Mouse (Mus musculus) MEL (cell line): ENCODE results near the gene Tomm40l. TPM values are rescaled to one million over a fixed set of nuclear protein-coding genes. Genes with fewer than 3 reads are reported as not detected.

ENCODE experiments used
- DNase-seq: peaks from one replicate; pipeline ENCODE4 v3.0.0; 2011; ENCODE audit warnings: low read depth, low spot score
- H3K27ac ChIP-seq: 2 replicates; pipeline ENCODE4 v1.5.1; 2012; ENCODE audit warnings: low read depth, mild to moderate bottlenecking, control low read depth, low read length, moderate library complexity; ENCODE audit not compliant: control insufficient read depth
- H3K27me3 ChIP-seq, 2 experiments: fragments of 150-350 bp in 1 of 2; sonication (generic) in 1 of 2; 2 replicates each; pipeline ENCODE4 v1.6.1; 2012; ENCODE audit warnings: low read length in 2 of 2, mild to moderate bottlenecking in 2 of 2, improper control_type of control experiment in 1 of 2, moderate library complexity in 1 of 2; ENCODE audit not compliant: insufficient read depth in 2 of 2, control insufficient read depth in 1 of 2
- H3K36me3 ChIP-seq, 2 experiments: 2 replicates each; pipeline ENCODE4 v1.6.1; 2012 to 2014; ENCODE audit warnings: low read length in 2 of 2, improper control_type of control experiment in 1 of 2, inconsistent platforms in 1 of 2, mild to moderate bottlenecking in 1 of 2; ENCODE audit not compliant: insufficient read depth in 2 of 2, control insufficient read depth in 1 of 2
- H3K4me1 ChIP-seq, 2 experiments: fragments of 150-350 bp in 1 of 2; sonication (generic) in 1 of 2; 2 replicates each; pipeline ENCODE4 v1.6.1; 2012; ENCODE audit warnings: low read length in 2 of 2, improper control_type of control experiment in 1 of 2, mild to moderate bottlenecking in 1 of 2; ENCODE audit not compliant: insufficient read depth in 2 of 2, control insufficient read depth in 1 of 2
- H3K4me3 ChIP-seq, 2 experiments: fragments of 150-350 bp in 1 of 2; sonication (generic) in 1 of 2; 2 replicates each; pipeline ENCODE4 v1.5.1; 2012; ENCODE audit warnings: low read depth in 2 of 2, low read length in 2 of 2, mild to moderate bottlenecking in 2 of 2, moderate library complexity in 2 of 2, control low read depth in 1 of 2, improper control_type of control experiment in 1 of 2; ENCODE audit not compliant: control insufficient read depth in 1 of 2, insufficient read depth in 1 of 2
- H3K79me2 ChIP-seq: 2 replicates; pipeline ENCODE4 v1.6.1; 2012; ENCODE audit warnings: mild to moderate bottlenecking, low read length, moderate library complexity; ENCODE audit not compliant: control insufficient read depth, poor library complexity, insufficient read depth
- H3K9ac ChIP-seq: 2 replicates; pipeline ENCODE4 v1.6.1; 2012; ENCODE audit warnings: low read depth, mild to moderate bottlenecking, control low read depth, low read length, moderate library complexity; ENCODE audit not compliant: control insufficient read depth, poor library complexity, severe bottlenecking
- H3K9me3 ChIP-seq: fragments of 150-350 bp; sonication (generic); replicated peaks from 2 replicates; pipeline ENCODE4 v1.6.1; 2012; ENCODE audit warnings: mild to moderate bottlenecking, low read length, improper control_type of control experiment, moderate library complexity; ENCODE audit not compliant: insufficient read depth
- BHLHE40 ChIP-seq: IDR thresholded peaks from 2 replicates; pipeline ENCODE4 v1.6.1; 2012; ENCODE audit warnings: low read depth, mild to moderate bottlenecking, inconsistent platforms, low read length, improper control_type of control experiment, borderline replicate concordance
- CHD2 ChIP-seq: IDR thresholded peaks from 2 replicates; pipeline ENCODE4 v1.6.1; 2011; ENCODE audit warnings: low read length, improper control_type of control experiment
- CTCF ChIP-seq, 3 experiments: IDR thresholded peaks in 2 of 3; conservative IDR thresholded peaks in 1 of 3; 2 replicates each; pipeline ENCODE4 v1.5.1; 2011 to 2012; ENCODE audit warnings: low read length in 3 of 3, low read depth in 2 of 3, mild to moderate bottlenecking in 2 of 3, improper control_type of control experiment in 1 of 3, inconsistent platforms in 1 of 3, mixed read lengths in 1 of 3, moderate library complexity in 1 of 3; ENCODE audit not compliant: control insufficient read depth in 1 of 3, insufficient read depth in 1 of 3, poor library complexity in 1 of 3, severe bottlenecking in 1 of 3
- E2F4 ChIP-seq: IDR thresholded peaks from 2 replicates; pipeline ENCODE4 v1.6.1; 2011; ENCODE audit warnings: low read depth, low read length, improper control_type of control experiment, borderline replicate concordance
- EP300 ChIP-seq, 2 experiments: IDR thresholded peaks; 2 replicates each; pipeline ENCODE4 v1.6.1; 2011; ENCODE audit warnings: improper control_type of control experiment in 2 of 2, low read length in 2 of 2, low read depth in 1 of 2, mild to moderate bottlenecking in 1 of 2
- ETS1 ChIP-seq: IDR thresholded peaks from 2 replicates; pipeline ENCODE4 v1.6.1; 2012; ENCODE audit warnings: low read depth, mild to moderate bottlenecking, inconsistent platforms, low read length, improper control_type of control experiment, moderate library complexity
- GABPA ChIP-seq: IDR thresholded peaks from 2 replicates; pipeline ENCODE4 v1.6.1; 2012; ENCODE audit warnings: low read depth, mild to moderate bottlenecking, inconsistent platforms, low read length, improper control_type of control experiment, moderate library complexity
- GATA1 ChIP-seq: IDR thresholded peaks from 2 replicates; pipeline ENCODE4 v1.6.1; 2011; ENCODE audit warnings: low read depth, low read length, improper control_type of control experiment
- HCFC1 ChIP-seq: IDR thresholded peaks from 2 replicates; pipeline ENCODE4 v1.6.1; 2012; ENCODE audit warnings: low read depth, mild to moderate bottlenecking, inconsistent platforms, low read length, improper control_type of control experiment, moderate library complexity
- KAT2A ChIP-seq: conservative IDR thresholded peaks from 2 replicates; pipeline ENCODE4 v1.6.1; 2012; ENCODE audit warnings: low read depth, low read length, improper control_type of control experiment, inconsistent platforms
- MAZ ChIP-seq: IDR thresholded peaks from 2 replicates; pipeline ENCODE4 v1.6.1; 2012; ENCODE audit warnings: low read depth, mild to moderate bottlenecking, inconsistent platforms, low read length, improper control_type of control experiment
- MEF2A ChIP-seq: IDR thresholded peaks from 2 replicates; pipeline ENCODE4 v1.6.1; 2014; ENCODE audit warnings: low read depth, mild to moderate bottlenecking, inconsistent platforms, low read length, improper control_type of control experiment; ENCODE audit not compliant: poor library complexity, insufficient replicate concordance, severe bottlenecking; ENCODE audit errors: extremely low read depth
- MYC ChIP-seq: IDR thresholded peaks from 2 replicates; pipeline ENCODE4 v1.6.1; 2011; ENCODE audit warnings: low read depth, mild to moderate bottlenecking, low read length, improper control_type of control experiment, moderate library complexity
- NELFE ChIP-seq: IDR thresholded peaks from 2 replicates; pipeline ENCODE4 v1.6.1; 2011; ENCODE audit warnings: low read depth, low read length, improper control_type of control experiment
- POLR2A ChIP-seq, 2 experiments: IDR thresholded peaks; 2 replicates each; pipeline ENCODE4 v1.6.1; 2011 to 2012; ENCODE audit warnings: low read length in 2 of 2, mild to moderate bottlenecking in 2 of 2, control low read depth in 1 of 2, improper control_type of control experiment in 1 of 2, low read depth in 1 of 2, moderate library complexity in 1 of 2; ENCODE audit not compliant: control insufficient read depth in 1 of 2, insufficient read depth in 1 of 2, poor library complexity in 1 of 2
- POLR2AphosphoS2 ChIP-seq: IDR thresholded peaks from 2 replicates; pipeline ENCODE4 v1.6.1; 2011; ENCODE audit warnings: low read length, improper control_type of control experiment
- POLR2AphosphoS5 ChIP-seq: IDR thresholded peaks from 2 replicates; pipeline ENCODE4 v1.6.1; 2012; ENCODE audit warnings: low read depth, borderline replicate concordance, mild to moderate bottlenecking, inconsistent platforms, low read length, moderate library complexity, mixed read lengths
- RAD21 ChIP-seq: IDR thresholded peaks from 2 replicates; pipeline ENCODE4 v1.6.1; 2011; ENCODE audit warnings: mild to moderate bottlenecking, low read depth, low read length, improper control_type of control experiment
- RCOR1 ChIP-seq: IDR thresholded peaks from 2 replicates; pipeline ENCODE4 v1.6.1; 2012; ENCODE audit warnings: low read depth, mild to moderate bottlenecking, inconsistent platforms, low read length, improper control_type of control experiment
- SIN3A ChIP-seq: IDR thresholded peaks from 2 replicates; pipeline ENCODE4 v1.6.1; 2012; ENCODE audit warnings: low read length, improper control_type of control experiment, inconsistent platforms
- SMC3 ChIP-seq: IDR thresholded peaks from 2 replicates; pipeline ENCODE4 v1.6.1; 2011; ENCODE audit warnings: low read depth, low read length, improper control_type of control experiment
- TAL1 ChIP-seq: IDR thresholded peaks from 2 replicates; pipeline ENCODE4 v1.6.1; 2012; ENCODE audit warnings: mild to moderate bottlenecking, inconsistent platforms, low read length, moderate library complexity, mixed read lengths
- TBP ChIP-seq: IDR thresholded peaks from 2 replicates; pipeline ENCODE4 v1.8.0; 2011; ENCODE audit warnings: low read depth, low read length, improper control_type of control experiment
- TCF12 ChIP-seq: IDR thresholded peaks from 2 replicates; pipeline ENCODE4 v1.6.1; 2014; ENCODE audit warnings: low read depth, mild to moderate bottlenecking, inconsistent platforms, low read length, improper control_type of control experiment, moderate library complexity
- UBTF ChIP-seq: IDR thresholded peaks from 2 replicates; pipeline ENCODE4 v1.6.1; 2012; ENCODE audit warnings: low read depth, mild to moderate bottlenecking, inconsistent platforms, low read length, improper control_type of control experiment, moderate library complexity, borderline replicate concordance; ENCODE audit not compliant: insufficient read depth
- USF1 ChIP-seq: IDR thresholded peaks from 2 replicates; pipeline ENCODE4 v1.6.1; 2014; ENCODE audit warnings: low read depth, mild to moderate bottlenecking, inconsistent platforms, low read length, improper control_type of control experiment, moderate library complexity
- USF2 ChIP-seq, 2 experiments: IDR thresholded peaks; 2 replicates each; pipeline ENCODE4 v1.6.1; 2011 to 2012; ENCODE audit warnings: improper control_type of control experiment in 2 of 2, low read length in 2 of 2, borderline replicate concordance in 1 of 2, inconsistent platforms in 1 of 2, low read depth in 1 of 2, mild to moderate bottlenecking in 1 of 2; ENCODE audit not compliant: insufficient read depth in 1 of 2
- ZC3H11A ChIP-seq: IDR thresholded peaks from 2 replicates; pipeline ENCODE4 v1.6.1; 2012; ENCODE audit warnings: low read depth, mild to moderate bottlenecking, inconsistent platforms, low read length, improper control_type of control experiment
- ZKSCAN1 ChIP-seq: IDR thresholded peaks from 2 replicates; pipeline ENCODE4 v1.6.1; 2012; ENCODE audit warnings: low read depth, mild to moderate bottlenecking, inconsistent platforms, low read length, improper control_type of control experiment, moderate library complexity
- polyA plus RNA-seq, 2 experiments: library from polyadenylated mRNA; stranded (reverse) in 1 of 2; unstranded in 1 of 2; fragments of >175 nt in 1 of 2; fragments of >200 nt in 1 of 2; gene quantifications; 2 replicates each; pipeline versions ENCODE4 v1.2.1 to v1.2.4; 2012; ENCODE audit warnings: low replicate concordance in 2 of 2, low read depth in 1 of 2; ENCODE audit not compliant: insufficient read length in 2 of 2, insufficient read depth in 1 of 2, missing spikeins in 1 of 2
- total RNA-seq: library from RNA; depleted of rRNA; stranded (reverse); fragments of 300-350 nt; gene quantifications from 2 replicates; pipeline ENCODE4 v1.2.3, GENCODE M21; 2012

Gene Tomm40l
- total and polyA plus RNA-seq, 3 experiments: 40.7 to 43.4 TPM; not detected in 1

- peak; percentile 82 for DNase-seq
- no peak overlapping the region for H3K9ac ChIP-seq
- no peaks in the 10 kb centered on the region for H3K27me3 ChIP-seq
- H3K9me3 ChIP-seq: no peaks in the 10 kb centered on the region
- H3K4me1 ChIP-seq: peaks cover 9 to 38% of the 10 kb centered on the region in 2 experiments
- peaks cover 0 to 26% of the 10 kb centered on the region in 2 experiments; a peak in 2 of 4 replicates for H3K36me3 ChIP-seq
- peak overlapping the region; percentile 28; the same call in 1 of the 2 replicates for H3K27ac ChIP-seq
- H3K4me3 ChIP-seq: no peak overlapping the region
- TF ChIP-seq SIN3A (no peak), TBP (0 out of 2 replicates have a peak, but pooled peaks have one; percentile 24), MAZ (no peak), POLR2A (IDR thresholded peaks at IDR 0.05; ENCODE audit: control insufficient read depth in 1 of 2, insufficient read depth in 1 of 2, low read depth in 1 of 2, low read length in 2 of 2, poor library complexity in 1 of 2) (no peak), EP300 (IDR thresholded peaks at IDR 0.05; ENCODE audit: low read depth in 1 of 2, low read length in 2 of 2) (peak; percentile 38 to 65; a peak in 3 of 4 replicates), GATA1 (peak; percentile 65; the same call in 1 of the 2 replicates), NELFE (no peak), UBTF (no peak), POLR2AphosphoS2 (no peak), RCOR1 (peak; percentile 72), CHD2 (no peak)
- no peaks in the 10 kb centered on the region for H3K79me2 ChIP-seq
Observed at GRCm38 (mm10) chr1:171209409-171209808, 12.9 kb downstream of the Tomm40l start.

GRCm38 (mm10) chr1:171205704-171206493 is 16.4 kb downstream of the Tomm40l start:
- DNase-seq: peak; percentile 89
- H3K27me3 ChIP-seq: no peaks in the 10 kb centered on the region
- no peaks in the 10 kb centered on the region for H3K79me2 ChIP-seq
- H3K4me1 ChIP-seq: peaks cover 9 to 31% of the 10 kb centered on the region in 2 experiments
- peak overlapping the region; percentile 47 for H3K27ac ChIP-seq
- H3K4me3 ChIP-seq: peak overlapping the region; percentile 6 to 49; a peak in 3 of 4 replicates
- 0 out of 2 replicates have a peak overlapping the region, but pooled peaks have one; percentile 16 for H3K9ac ChIP-seq
- H3K36me3 ChIP-seq: peaks cover 0 to 22% of the 10 kb centered on the region in 2 experiments; a peak in 2 of 4 replicates
- no peaks in the 10 kb centered on the region for H3K9me3 ChIP-seq
- TF ChIP-seq MYC (no peak), RCOR1 (peak; percentile 90), RAD21 (no peak), POLR2A (IDR thresholded peaks at IDR 0.05; ENCODE audit: control insufficient read depth in 1 of 2, insufficient read depth in 1 of 2, low read depth in 1 of 2, low read length in 2 of 2, poor library complexity in 1 of 2) (no peak), ETS1 (peak; percentile 50), ZC3H11A (no peak), TAL1 (peak; percentile 57; the same call in 1 of the 2 replicates), HCFC1 (no peak), KAT2A (no peak), TCF12 (peak; percentile 79), E2F4 (no peak), ZKSCAN1 (no peak), BHLHE40 (no peak), USF1 (no peak), EP300 (IDR thresholded peaks at IDR 0.05; ENCODE audit: low read depth in 1 of 2, low read length in 2 of 2) (peak; percentile 73 to 84), GABPA (no peak), SMC3 (no peak), CTCF (IDR thresholded peaks at IDR 0.05 in 2 of 3, conservative IDR thresholded peaks at IDR 0.05 in 1 of 3; ENCODE audit: control insufficient read depth in 1 of 3, insufficient read depth in 1 of 3, low read depth in 2 of 3, low read length in 3 of 3, poor library complexity in 1 of 3, severe bottlenecking in 1 of 3) (no peak), POLR2AphosphoS5 (no peak), MEF2A (no peak), USF2 (IDR thresholded peaks at IDR 0.05; ENCODE audit: borderline replicate concordance in 1 of 2, insufficient read depth in 1 of 2, low read depth in 1 of 2, low read length in 2 of 2) (no peak), NELFE (no peak)
